Mouse (Mus musculus): ENCODE results near the gene Srsf11.

The Srsf11 gene

DNA sequence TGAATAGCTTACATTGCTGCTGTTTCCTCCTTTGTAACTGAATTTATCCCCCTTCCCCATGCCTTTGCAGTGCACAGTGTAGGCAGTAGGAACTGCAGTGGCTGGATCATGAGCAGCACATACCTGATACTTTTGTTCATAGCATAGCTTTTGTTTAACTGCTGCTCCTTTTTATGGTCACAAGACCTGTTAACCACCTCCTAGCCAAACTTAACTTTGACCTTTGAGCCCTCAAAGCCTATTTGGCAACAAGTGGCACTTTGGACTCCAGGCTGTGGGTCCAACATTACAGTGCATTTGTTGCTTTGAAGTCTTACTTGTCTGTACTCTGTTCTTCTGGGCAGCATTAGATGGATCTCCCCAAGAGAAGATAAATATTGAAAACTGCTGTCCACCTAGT lies 43.1 kb downstream of the Srsf11 start:
- DNase-seq (ENCODE audit: low read depth, low spot score) = no peak

- no peak for DNase-seq (ENCODE audit: low read depth, low spot score)
These were observed 56.8 kb downstream of the Srsf11 start for GRCm38 (mm10) chr3:157979619-157980018.

- no peak for DNase-seq (ENCODE audit: low read depth, low spot score)
These were observed 63.2 kb downstream of the Srsf11 start for GRCm38 (mm10) chr3:157973236-157973635.

DNA sequence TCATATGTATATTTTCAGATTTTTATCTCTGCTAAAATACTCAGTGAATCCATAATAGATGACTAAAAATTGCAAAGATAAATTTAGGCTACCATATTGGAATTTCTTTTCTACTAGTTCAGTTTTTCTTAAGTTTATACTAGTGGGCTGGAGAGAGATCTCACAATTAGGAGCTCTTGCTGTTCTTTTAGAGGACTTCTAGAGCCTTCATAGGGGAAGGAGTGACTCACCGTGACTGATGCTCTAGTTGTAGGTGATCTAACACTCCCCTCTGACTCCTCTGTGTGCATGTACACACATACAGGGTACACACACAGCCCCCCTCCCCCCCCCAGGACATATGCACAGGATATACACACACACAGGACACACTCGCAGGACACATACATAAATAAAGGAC lies 65.3 kb downstream of the Srsf11 start:
- DNase-seq (ENCODE audit: low read depth, low spot score) = no peak
